Mouse (Mus musculus) heart, adult 2 months (tissue): ENCODE measurements at regions not wholly inside any gene's neighbourhood (a gene's known extent, or its start where the extent isn't known, plus 50 kb on each side); places are given as distances from the start of the nearest gene placed in this dataset.

Experiments
- CTCF ChIP-seq: fragments of 200-600 bp; IDR thresholded peaks from 2 replicates; pipeline ENCODE4 v1.8.1; 2022; ENCODE audit warnings: antibody characterized with exemption, mild to moderate bottlenecking, moderate library complexity
- EP300 ChIP-seq: fragments of 200-500 bp; IDR thresholded peaks from 2 replicates; pipeline ENCODE4 v1.6.1; 2011; ENCODE audit warnings: low read depth, low read length, control low read depth; ENCODE audit not compliant: insufficient read depth
- POLR2A ChIP-seq: fragments of 200-500 bp; IDR thresholded peaks from 2 replicates; pipeline ENCODE4 v1.6.1; 2011; ENCODE audit warnings: mild to moderate bottlenecking, low read depth, low read length, control low read depth; ENCODE audit not compliant: insufficient read depth

GRCm38 (mm10) chr4:87472787-87473186, 242.5 kb upstream of the Slc24a2 start:
- TF ChIP-seq CTCF, result no peak
- no peak for TF ChIP-seq POLR2A
- no peak for TF ChIP-seq EP300
